Mouse (Mus musculus) MEL (cell line): Measurements from ENCODE around the gene Ocln. TPM values are rescaled to one million over a fixed set of nuclear protein-coding genes. Genes with fewer than 3 reads are reported as not detected.

Experiments
- DNase-seq: peaks from one replicate; pipeline ENCODE4 v3.0.0; 2011; ENCODE audit warnings: low read depth, low spot score
- H3K27ac ChIP-seq: 2 replicates; pipeline ENCODE4 v1.5.1; 2012; ENCODE audit warnings: low read depth, mild to moderate bottlenecking, control low read depth, low read length, moderate library complexity; ENCODE audit not compliant: control insufficient read depth
- H3K27me3 ChIP-seq, 2 experiments: fragments of 150-350 bp in 1 of 2; sonication (generic) in 1 of 2; 2 replicates each; pipeline ENCODE4 v1.6.1; 2012; ENCODE audit warnings: low read length in 2 of 2, mild to moderate bottlenecking in 2 of 2, improper control_type of control experiment in 1 of 2, moderate library complexity in 1 of 2; ENCODE audit not compliant: insufficient read depth in 2 of 2, control insufficient read depth in 1 of 2
- H3K36me3 ChIP-seq, 2 experiments: 2 replicates each; pipeline ENCODE4 v1.6.1; 2012 to 2014; ENCODE audit warnings: low read length in 2 of 2, improper control_type of control experiment in 1 of 2, inconsistent platforms in 1 of 2, mild to moderate bottlenecking in 1 of 2; ENCODE audit not compliant: insufficient read depth in 2 of 2, control insufficient read depth in 1 of 2
- H3K4me1 ChIP-seq, 2 experiments: fragments of 150-350 bp in 1 of 2; sonication (generic) in 1 of 2; 2 replicates each; pipeline ENCODE4 v1.6.1; 2012; ENCODE audit warnings: low read length in 2 of 2, improper control_type of control experiment in 1 of 2, mild to moderate bottlenecking in 1 of 2; ENCODE audit not compliant: insufficient read depth in 2 of 2, control insufficient read depth in 1 of 2
- H3K4me3 ChIP-seq, 2 experiments: fragments of 150-350 bp in 1 of 2; sonication (generic) in 1 of 2; 2 replicates each; pipeline ENCODE4 v1.5.1; 2012; ENCODE audit warnings: low read depth in 2 of 2, low read length in 2 of 2, mild to moderate bottlenecking in 2 of 2, moderate library complexity in 2 of 2, control low read depth in 1 of 2, improper control_type of control experiment in 1 of 2; ENCODE audit not compliant: control insufficient read depth in 1 of 2, insufficient read depth in 1 of 2
- H3K79me2 ChIP-seq: 2 replicates; pipeline ENCODE4 v1.6.1; 2012; ENCODE audit warnings: mild to moderate bottlenecking, low read length, moderate library complexity; ENCODE audit not compliant: control insufficient read depth, poor library complexity, insufficient read depth
- H3K9ac ChIP-seq: 2 replicates; pipeline ENCODE4 v1.6.1; 2012; ENCODE audit warnings: low read depth, mild to moderate bottlenecking, control low read depth, low read length, moderate library complexity; ENCODE audit not compliant: control insufficient read depth, poor library complexity, severe bottlenecking
- H3K9me3 ChIP-seq: fragments of 150-350 bp; sonication (generic); replicated peaks from 2 replicates; pipeline ENCODE4 v1.6.1; 2012; ENCODE audit warnings: mild to moderate bottlenecking, low read length, improper control_type of control experiment, moderate library complexity; ENCODE audit not compliant: insufficient read depth
- BHLHE40 ChIP-seq: IDR thresholded peaks from 2 replicates; pipeline ENCODE4 v1.6.1; 2012; ENCODE audit warnings: low read depth, mild to moderate bottlenecking, inconsistent platforms, low read length, improper control_type of control experiment, borderline replicate concordance
- CHD1 ChIP-seq: IDR thresholded peaks from 2 replicates; pipeline ENCODE4 v1.6.1; 2012; ENCODE audit warnings: low read depth, mild to moderate bottlenecking, inconsistent platforms, low read length, improper control_type of control experiment
- CTCF ChIP-seq, 3 experiments: IDR thresholded peaks in 2 of 3; conservative IDR thresholded peaks in 1 of 3; 2 replicates each; pipeline ENCODE4 v1.5.1; 2011 to 2012; ENCODE audit warnings: low read length in 3 of 3, low read depth in 2 of 3, mild to moderate bottlenecking in 2 of 3, improper control_type of control experiment in 1 of 3, inconsistent platforms in 1 of 3, mixed read lengths in 1 of 3, moderate library complexity in 1 of 3; ENCODE audit not compliant: control insufficient read depth in 1 of 3, insufficient read depth in 1 of 3, poor library complexity in 1 of 3, severe bottlenecking in 1 of 3
- ELF1 ChIP-seq: IDR thresholded peaks from 2 replicates; pipeline ENCODE4 v1.6.1; 2014; ENCODE audit warnings: low read depth, mild to moderate bottlenecking, inconsistent platforms, low read length, improper control_type of control experiment, moderate library complexity
- EP300 ChIP-seq, 2 experiments: IDR thresholded peaks; 2 replicates each; pipeline ENCODE4 v1.6.1; 2011; ENCODE audit warnings: improper control_type of control experiment in 2 of 2, low read length in 2 of 2, low read depth in 1 of 2, mild to moderate bottlenecking in 1 of 2
- ETS1 ChIP-seq: IDR thresholded peaks from 2 replicates; pipeline ENCODE4 v1.6.1; 2012; ENCODE audit warnings: low read depth, mild to moderate bottlenecking, inconsistent platforms, low read length, improper control_type of control experiment, moderate library complexity
- JUND ChIP-seq: IDR thresholded peaks from 2 replicates; pipeline ENCODE4 v1.6.1; 2011; ENCODE audit warnings: low read depth, mild to moderate bottlenecking, improper control_type of control experiment, low read length
- KAT2A ChIP-seq: conservative IDR thresholded peaks from 2 replicates; pipeline ENCODE4 v1.6.1; 2012; ENCODE audit warnings: low read depth, low read length, improper control_type of control experiment, inconsistent platforms
- MAFK ChIP-seq: IDR thresholded peaks from 2 replicates; pipeline ENCODE4 v1.6.1; 2011; ENCODE audit warnings: low read depth, mild to moderate bottlenecking, low read length, improper control_type of control experiment, borderline replicate concordance
- MAX ChIP-seq: IDR thresholded peaks from 2 replicates; pipeline ENCODE4 v1.6.1; 2011; ENCODE audit warnings: low read length, improper control_type of control experiment
- MAZ ChIP-seq: IDR thresholded peaks from 2 replicates; pipeline ENCODE4 v1.6.1; 2012; ENCODE audit warnings: low read depth, mild to moderate bottlenecking, inconsistent platforms, low read length, improper control_type of control experiment
- MEF2A ChIP-seq: IDR thresholded peaks from 2 replicates; pipeline ENCODE4 v1.6.1; 2014; ENCODE audit warnings: low read depth, mild to moderate bottlenecking, inconsistent platforms, low read length, improper control_type of control experiment; ENCODE audit not compliant: poor library complexity, insufficient replicate concordance, severe bottlenecking; ENCODE audit errors: extremely low read depth
- MXI1 ChIP-seq: IDR thresholded peaks from 2 replicates; pipeline ENCODE4 v1.6.1; 2011; ENCODE audit warnings: mild to moderate bottlenecking, low read depth, low read length, improper control_type of control experiment
- MYB ChIP-seq: IDR thresholded peaks from 2 replicates; pipeline ENCODE4 v1.6.1; 2011; ENCODE audit warnings: mild to moderate bottlenecking, low read depth, low read length, improper control_type of control experiment
- MYC ChIP-seq: IDR thresholded peaks from 2 replicates; pipeline ENCODE4 v1.6.1; 2011; ENCODE audit warnings: low read depth, mild to moderate bottlenecking, low read length, improper control_type of control experiment, moderate library complexity
- POLR2A ChIP-seq, 2 experiments: IDR thresholded peaks; 2 replicates each; pipeline ENCODE4 v1.6.1; 2011 to 2012; ENCODE audit warnings: low read length in 2 of 2, mild to moderate bottlenecking in 2 of 2, control low read depth in 1 of 2, improper control_type of control experiment in 1 of 2, low read depth in 1 of 2, moderate library complexity in 1 of 2; ENCODE audit not compliant: control insufficient read depth in 1 of 2, insufficient read depth in 1 of 2, poor library complexity in 1 of 2
- POLR2AphosphoS5 ChIP-seq: IDR thresholded peaks from 2 replicates; pipeline ENCODE4 v1.6.1; 2012; ENCODE audit warnings: low read depth, borderline replicate concordance, mild to moderate bottlenecking, inconsistent platforms, low read length, moderate library complexity, mixed read lengths
- SIN3A ChIP-seq: IDR thresholded peaks from 2 replicates; pipeline ENCODE4 v1.6.1; 2012; ENCODE audit warnings: low read length, improper control_type of control experiment, inconsistent platforms
- TBP ChIP-seq: IDR thresholded peaks from 2 replicates; pipeline ENCODE4 v1.8.0; 2011; ENCODE audit warnings: low read depth, low read length, improper control_type of control experiment
- TCF12 ChIP-seq: IDR thresholded peaks from 2 replicates; pipeline ENCODE4 v1.6.1; 2014; ENCODE audit warnings: low read depth, mild to moderate bottlenecking, inconsistent platforms, low read length, improper control_type of control experiment, moderate library complexity
- UBTF ChIP-seq: IDR thresholded peaks from 2 replicates; pipeline ENCODE4 v1.6.1; 2012; ENCODE audit warnings: low read depth, mild to moderate bottlenecking, inconsistent platforms, low read length, improper control_type of control experiment, moderate library complexity, borderline replicate concordance; ENCODE audit not compliant: insufficient read depth
- USF1 ChIP-seq: IDR thresholded peaks from 2 replicates; pipeline ENCODE4 v1.6.1; 2014; ENCODE audit warnings: low read depth, mild to moderate bottlenecking, inconsistent platforms, low read length, improper control_type of control experiment, moderate library complexity
- USF2 ChIP-seq, 2 experiments: IDR thresholded peaks; 2 replicates each; pipeline ENCODE4 v1.6.1; 2011 to 2012; ENCODE audit warnings: improper control_type of control experiment in 2 of 2, low read length in 2 of 2, borderline replicate concordance in 1 of 2, inconsistent platforms in 1 of 2, low read depth in 1 of 2, mild to moderate bottlenecking in 1 of 2; ENCODE audit not compliant: insufficient read depth in 1 of 2
- ZKSCAN1 ChIP-seq: IDR thresholded peaks from 2 replicates; pipeline ENCODE4 v1.6.1; 2012; ENCODE audit warnings: low read depth, mild to moderate bottlenecking, inconsistent platforms, low read length, improper control_type of control experiment, moderate library complexity
- ZMIZ1 ChIP-seq: IDR thresholded peaks from 2 replicates; pipeline ENCODE4 v1.6.1; 2012; ENCODE audit warnings: low read depth, mild to moderate bottlenecking, inconsistent platforms, low read length, improper control_type of control experiment, moderate library complexity
- ZNF384 ChIP-seq: IDR thresholded peaks from 2 replicates; pipeline ENCODE4 v1.6.1; 2012; ENCODE audit warnings: low read depth, mild to moderate bottlenecking, inconsistent platforms, low read length, improper control_type of control experiment
- polyA plus RNA-seq, 2 experiments: library from polyadenylated mRNA; stranded (reverse) in 1 of 2; unstranded in 1 of 2; fragments of >175 nt in 1 of 2; fragments of >200 nt in 1 of 2; gene quantifications; 2 replicates each; pipeline versions ENCODE4 v1.2.1 to v1.2.4; 2012; ENCODE audit warnings: low replicate concordance in 2 of 2, low read depth in 1 of 2; ENCODE audit not compliant: insufficient read length in 2 of 2, insufficient read depth in 1 of 2, missing spikeins in 1 of 2
- total RNA-seq: library from RNA; depleted of rRNA; stranded (reverse); fragments of 300-350 nt; gene quantifications from 2 replicates; pipeline ENCODE4 v1.2.3, GENCODE M21; 2012

Gene Ocln
- total and polyA plus RNA-seq, 3 experiments: 0.31 to 0.58 TPM; not detected in 1

- no peak for TF ChIP-seq EP300 (IDR thresholded peaks at IDR 0.05; ENCODE audit: low read depth in 1 of 2, low read length in 2 of 2)
- no peak for TF ChIP-seq ETS1
- no peak for TF ChIP-seq ZNF384
- H3K36me3 ChIP-seq: peaks cover 0 to 4% of the 10 kb centered on the region in 2 experiments; a peak in 2 of 4 replicates
- no peaks in the 10 kb centered on the region for H3K9me3 ChIP-seq
- H3K4me1 ChIP-seq: peaks cover 7 to 26% of the 10 kb centered on the region in 2 experiments; a peak in 3 of 4 replicates
- DNase-seq: no peak
- H3K27me3 ChIP-seq: no peaks in the 10 kb centered on the region
- no peak overlapping the region for H3K9ac ChIP-seq
- no peaks in the 10 kb centered on the region for H3K79me2 ChIP-seq
- no peak overlapping the region for H3K27ac ChIP-seq
- no peak overlapping the region for H3K4me3 ChIP-seq
Measured at GRCm38 (mm10) chr13:100518191-100518590, 34.3 kb downstream of the Ocln start.

GRCm38 (mm10) chr13:100517652-100518153 lies 34.8 kb downstream of the Ocln start:
- H3K4me3 ChIP-seq: no peak overlapping the region
- no peaks in the 10 kb centered on the region for H3K79me2 ChIP-seq
- H3K27ac ChIP-seq: no peak overlapping the region
- peaks cover 0 to 7% of the 10 kb centered on the region in 2 experiments; a peak in 2 of 4 replicates for H3K36me3 ChIP-seq
- peaks cover 10 to 29% of the 10 kb centered on the region in 2 experiments; a peak in 3 of 4 replicates for H3K4me1 ChIP-seq
- no peak overlapping the region for H3K9ac ChIP-seq
- no peaks in the 10 kb centered on the region for H3K9me3 ChIP-seq
- DNase-seq: peak; percentile 56
- TF ChIP-seq MAX: peak; percentile 60
- TF ChIP-seq ELF1: no peak
- peak in 1 of 2 experiments; percentile 66; a peak in 2 of 4 replicates for TF ChIP-seq USF2 (IDR thresholded peaks at IDR 0.05; ENCODE audit: borderline replicate concordance in 1 of 2, insufficient read depth in 1 of 2, low read depth in 1 of 2, low read length in 2 of 2)
- TF ChIP-seq USF1: peak; percentile 92
- TF ChIP-seq POLR2AphosphoS5: no peak
- no peak for TF ChIP-seq ZMIZ1
- no peak for TF ChIP-seq KAT2A
- no peak for TF ChIP-seq MAZ
- no peak for TF ChIP-seq CTCF (IDR thresholded peaks at IDR 0.05 in 2 of 3, conservative IDR thresholded peaks at IDR 0.05 in 1 of 3; ENCODE audit: control insufficient read depth in 1 of 3, insufficient read depth in 1 of 3, low read depth in 2 of 3, low read length in 3 of 3, poor library complexity in 1 of 3, severe bottlenecking in 1 of 3)
- TF ChIP-seq MYB: no peak
- TF ChIP-seq MYC: no peak
- no peak for TF ChIP-seq CHD1
- TF ChIP-seq SIN3A: no peak
- TF ChIP-seq EP300 (IDR thresholded peaks at IDR 0.05; ENCODE audit: low read depth in 1 of 2, low read length in 2 of 2): no peak
- TF ChIP-seq JUND: no peak
- no peak for TF ChIP-seq UBTF
- peak; percentile 93 for TF ChIP-seq ZKSCAN1
- TF ChIP-seq MXI1: no peak
- TF ChIP-seq MAFK: no peak
- no peak for TF ChIP-seq MEF2A
- TF ChIP-seq BHLHE40: peak; percentile 94
- no peak for TF ChIP-seq TCF12
- no peak for TF ChIP-seq POLR2A (IDR thresholded peaks at IDR 0.05; ENCODE audit: control insufficient read depth in 1 of 2, insufficient read depth in 1 of 2, low read depth in 1 of 2, low read length in 2 of 2, poor library complexity in 1 of 2)
- TF ChIP-seq ETS1: no peak
- TF ChIP-seq TBP: no peak
- TF ChIP-seq, all 39 proteins: peak for 5
- H3K27me3 ChIP-seq: no peaks in the 10 kb centered on the region
